Mouse (Mus musculus) lung, adult 2 months (tissue): ENCODE results near the gene Plxna4.

Source experiments
- CTCF ChIP-seq: fragments of 200-500 bp; IDR thresholded peaks from 2 replicates; pipeline ENCODE4 v1.5.1; 2011; ENCODE audit warnings: mild to moderate bottlenecking, low read length, control low read depth; ENCODE audit not compliant: insufficient read depth
- POLR2A ChIP-seq: fragments of 200-500 bp; IDR thresholded peaks from 2 replicates; pipeline ENCODE4 v1.6.1; 2011; ENCODE audit warnings: low read depth, mild to moderate bottlenecking, control low read depth, low read length, borderline replicate concordance; ENCODE audit errors: extremely low read depth

DNA sequence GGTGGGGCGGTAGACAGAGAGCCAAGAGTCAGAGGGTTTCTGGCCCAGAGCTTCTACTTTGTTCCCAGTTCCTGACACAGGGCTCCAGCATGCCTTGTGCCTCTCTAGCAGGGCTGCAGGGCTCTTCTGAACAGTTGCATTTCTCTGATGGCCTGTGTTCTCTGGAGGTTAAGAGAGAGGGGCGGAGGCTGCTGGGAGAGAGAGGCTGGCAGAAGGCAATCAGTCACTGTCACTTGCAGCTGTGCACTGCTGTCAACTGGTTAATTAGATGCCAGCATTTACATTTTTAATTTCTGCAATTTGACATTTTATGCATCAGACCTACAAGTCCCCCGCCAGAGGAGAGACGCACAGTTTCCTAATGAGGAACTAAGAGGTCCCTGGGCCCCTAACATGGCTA lies 434.8 kb downstream of the Plxna4 start:
- TF ChIP-seq CTCF (no peak), POLR2A (no peak)
